Mouse (Mus musculus): ENCODE results near the gene Retreg1. TPM values are rescaled to one million over a fixed set of nuclear protein-coding genes. Genes with fewer than 3 reads are reported as not detected.

Retreg1 gene
- total and polyA plus RNA-seq, 3 experiments: 41.0 to 328 (median 248) TPM

DNA sequence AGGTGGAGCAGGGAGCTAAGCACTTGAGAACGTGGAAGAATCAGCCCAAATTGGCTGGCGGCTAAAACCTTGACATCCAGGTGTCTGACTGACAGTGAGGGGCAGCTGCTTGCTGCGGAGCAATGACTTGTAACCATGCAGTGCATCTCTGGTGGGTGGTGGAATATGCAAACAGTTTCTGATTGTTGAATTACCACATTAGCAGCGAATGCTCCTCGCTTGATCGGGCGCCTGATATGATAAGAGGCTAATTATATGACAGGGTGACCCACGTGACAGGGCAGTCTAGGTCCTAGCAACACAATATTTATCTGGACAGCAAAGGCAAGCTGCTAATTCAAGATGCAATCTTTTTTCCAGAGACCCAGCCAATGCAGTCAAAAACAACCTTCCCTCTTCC is 80.9 kb downstream of the Retreg1 start:
- no peak for DNase-seq
- Histone ChIP-seq H3K27ac (peak overlapping the region; percentile 65), H3K36me3 (ENCODE audit: control insufficient read depth, insufficient read depth, low read length) (peaks cover 2% of the 10 kb centered on the region; the same call in 1 of the 2 replicates), H3K79me2 (replicated peaks; ENCODE audit: control insufficient read depth, insufficient read depth, low read length) (no peaks in the 10 kb centered on the region), H3K27me3 (ENCODE audit: control insufficient read depth, insufficient read depth, low read length) (no peaks in the 10 kb centered on the region), H3K4me3 (no peak overlapping the region), H3K9ac (ENCODE audit: low read depth, low read length) (no peak overlapping the region), H3K4me1 (ENCODE audit: control insufficient read depth, insufficient read depth, low read length) (peaks cover 6% of the 10 kb centered on the region)
- intact Hi-C loops (cut with DNase I): no loop called here
- TF ChIP-seq EP300 (IDR thresholded peaks at IDR 0.05; ENCODE audit: insufficient read depth, low read depth, low read length) (no peak), POLR2A (IDR thresholded peaks at IDR 0.05; ENCODE audit: insufficient read depth, low read depth, low read length) (no peak)
- 65% methylated on average over 8 of the region's 8 CpGs for WGBS

DNA sequence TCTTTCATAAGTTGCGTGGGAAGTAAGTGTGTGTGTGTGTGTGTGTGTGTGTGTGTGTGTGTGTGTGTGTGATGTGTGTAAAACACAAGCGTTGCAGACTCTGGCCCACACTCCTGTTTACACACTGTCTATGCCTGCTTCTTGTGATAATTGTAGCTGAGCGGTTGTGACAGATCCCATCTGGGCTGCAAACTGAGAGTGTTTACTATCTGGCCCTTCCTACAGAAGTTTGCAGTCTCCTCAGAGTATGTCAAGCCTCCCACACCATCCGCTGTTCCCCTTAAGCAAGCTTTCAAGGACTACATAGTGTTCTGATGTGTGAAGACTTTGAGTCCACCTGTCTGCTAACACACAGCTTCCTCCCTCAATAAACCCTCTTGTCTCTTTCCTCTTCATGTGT is 83.2 kb downstream of the Retreg1 start:
- Histone ChIP-seq H3K9ac (ENCODE audit: low read depth, low read length) (no peak overlapping the region), H3K4me3 (no peak overlapping the region), H3K27me3 (ENCODE audit: control insufficient read depth, insufficient read depth, low read length) (no peaks in the 10 kb centered on the region), H3K79me2 (replicated peaks; ENCODE audit: control insufficient read depth, insufficient read depth, low read length) (no peaks in the 10 kb centered on the region), H3K27ac (no peak overlapping the region), H3K4me1 (ENCODE audit: control insufficient read depth, insufficient read depth, low read length) (peaks cover 16% of the 10 kb centered on the region), H3K36me3 (ENCODE audit: control insufficient read depth, insufficient read depth, low read length) (peaks cover 5% of the 10 kb centered on the region; the same call in 1 of the 2 replicates)
- TF ChIP-seq CTCF (IDR thresholded peaks at IDR 0.05) (no peak), EP300 (IDR thresholded peaks at IDR 0.05; ENCODE audit: insufficient read depth, low read depth, low read length) (no peak)
- 84% methylated on average over 4 of the region's 4 CpGs for WGBS
- intact Hi-C loops (cut with DNase I): no loop called here
- no peak for DNase-seq

DNA sequence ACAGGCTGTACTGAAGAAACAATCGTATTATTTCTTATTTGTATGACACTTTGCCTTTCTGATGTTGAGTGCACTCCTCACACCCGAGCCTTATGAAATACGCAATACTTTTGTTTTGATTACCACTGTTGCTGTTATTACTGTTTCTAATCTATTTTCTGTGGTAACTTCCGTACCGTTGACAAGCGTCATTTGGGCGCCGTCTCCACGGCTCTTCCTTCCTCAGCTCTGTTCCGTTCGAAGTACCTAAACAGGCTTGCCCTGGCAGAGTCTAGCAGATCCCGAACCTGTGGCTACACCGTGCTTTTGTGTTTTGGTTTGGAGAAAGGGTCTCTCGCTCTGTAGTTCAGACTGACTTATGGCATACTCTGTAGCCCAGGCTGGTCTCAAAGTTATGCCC is 84.1 kb downstream of the Retreg1 start:
- no peak overlapping the region for H3K9ac ChIP-seq (ENCODE audit: low read depth, low read length)
- no peaks in the 10 kb centered on the region for H3K27me3 ChIP-seq (ENCODE audit: control insufficient read depth, insufficient read depth, low read length)
- TF ChIP-seq EP300 (IDR thresholded peaks at IDR 0.05; ENCODE audit: insufficient read depth, low read depth, low read length) (no peak), POLR2A (IDR thresholded peaks at IDR 0.05; ENCODE audit: insufficient read depth, low read depth, low read length) (no peak), CTCF (IDR thresholded peaks at IDR 0.05) (no peak)
- no peak overlapping the region for H3K27ac ChIP-seq
- peaks cover 5% of the 10 kb centered on the region; the same call in 1 of the 2 replicates for H3K36me3 ChIP-seq (ENCODE audit: control insufficient read depth, insufficient read depth, low read length)
- DNase-seq: no peak
- intact Hi-C loops (cut with DNase I): no loop called here
- 88% methylated on average over 14 of the region's 14 CpGs for WGBS
- H3K4me1 ChIP-seq (ENCODE audit: control insufficient read depth, insufficient read depth, low read length): peaks cover 17% of the 10 kb centered on the region
- H3K79me2 ChIP-seq (replicated peaks; ENCODE audit: control insufficient read depth, insufficient read depth, low read length): no peaks in the 10 kb centered on the region
- H3K4me3 ChIP-seq: no peak overlapping the region

DNA sequence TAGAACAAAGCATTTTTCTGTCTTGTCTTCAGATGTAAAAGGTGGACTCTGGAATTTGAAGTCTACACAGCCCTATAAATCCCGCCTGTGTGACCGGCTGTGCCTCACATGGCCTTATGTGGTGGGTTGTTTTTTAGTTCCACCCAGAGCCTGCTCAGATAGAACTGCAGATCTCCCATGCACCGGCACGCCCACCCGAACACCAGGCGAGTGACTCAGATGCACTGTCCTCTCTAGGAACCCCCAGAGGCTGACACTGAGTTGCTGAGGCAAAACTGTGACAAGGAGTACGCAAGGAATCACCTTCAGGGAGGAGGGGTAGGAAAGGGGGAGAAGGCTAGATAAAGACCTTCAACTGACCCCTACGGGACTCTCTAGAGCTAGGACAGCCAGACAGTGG is 85.0 kb downstream of the Retreg1 start:
- H3K36me3 ChIP-seq (ENCODE audit: control insufficient read depth, insufficient read depth, low read length): peaks cover 5% of the 10 kb centered on the region; the same call in 1 of the 2 replicates
- intact Hi-C loops (cut with DNase I): no loop called here
- H3K4me1 ChIP-seq (ENCODE audit: control insufficient read depth, insufficient read depth, low read length): peaks cover 21% of the 10 kb centered on the region
- no peaks in the 10 kb centered on the region for H3K79me2 ChIP-seq (replicated peaks; ENCODE audit: control insufficient read depth, insufficient read depth, low read length)
- TF ChIP-seq CTCF (IDR thresholded peaks at IDR 0.05) (no peak), POLR2A (IDR thresholded peaks at IDR 0.05; ENCODE audit: insufficient read depth, low read depth, low read length) (no peak), EP300 (IDR thresholded peaks at IDR 0.05; ENCODE audit: insufficient read depth, low read depth, low read length) (no peak)
- WGBS: 91% methylated on average over 8 of the region's 8 CpGs
- H3K4me3 ChIP-seq: no peak overlapping the region
- DNase-seq: no peak
- no peaks in the 10 kb centered on the region for H3K27me3 ChIP-seq (ENCODE audit: control insufficient read depth, insufficient read depth, low read length)
- no peak overlapping the region for H3K9ac ChIP-seq (ENCODE audit: low read depth, low read length)
- no peak overlapping the region for H3K27ac ChIP-seq

DNA sequence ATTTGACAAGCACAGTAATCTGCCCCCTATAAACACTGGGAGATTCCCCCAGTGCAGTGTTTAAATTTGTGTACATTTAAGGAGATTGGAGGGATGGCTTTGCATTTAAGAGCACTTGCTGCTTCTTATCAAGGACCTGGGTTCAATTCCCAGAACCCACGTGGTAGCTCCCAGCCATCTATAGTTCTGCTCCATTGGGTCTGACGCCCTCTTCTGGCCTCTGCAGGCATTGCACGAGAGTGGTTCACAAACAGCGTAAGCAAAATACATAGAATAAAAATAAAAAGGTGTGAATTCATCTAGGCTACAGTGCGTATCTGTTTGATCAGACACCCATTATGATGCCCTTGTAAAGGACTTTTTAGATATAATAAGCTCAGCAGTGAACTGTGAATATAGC is 85.9 kb downstream of the Retreg1 start:
- H3K36me3 ChIP-seq (ENCODE audit: control insufficient read depth, insufficient read depth, low read length): peaks cover 5% of the 10 kb centered on the region; the same call in 1 of the 2 replicates
- TF ChIP-seq POLR2A (IDR thresholded peaks at IDR 0.05; ENCODE audit: insufficient read depth, low read depth, low read length) (no peak), CTCF (IDR thresholded peaks at IDR 0.05) (peak; percentile 60)
- H3K27ac ChIP-seq: peak overlapping the region; percentile 86
- peaks cover 27% of the 10 kb centered on the region for H3K4me1 ChIP-seq (ENCODE audit: control insufficient read depth, insufficient read depth, low read length)
- no peak for DNase-seq
- no peak overlapping the region for H3K4me3 ChIP-seq
- no peaks in the 10 kb centered on the region for H3K27me3 ChIP-seq (ENCODE audit: control insufficient read depth, insufficient read depth, low read length)
- WGBS: 70% methylated on average over 5 of the region's 5 CpGs
- H3K79me2 ChIP-seq (replicated peaks; ENCODE audit: control insufficient read depth, insufficient read depth, low read length): no peaks in the 10 kb centered on the region
- H3K9ac ChIP-seq (ENCODE audit: low read depth, low read length): no peak overlapping the region
- intact Hi-C loops (cut with DNase I): no loop called here

DNA sequence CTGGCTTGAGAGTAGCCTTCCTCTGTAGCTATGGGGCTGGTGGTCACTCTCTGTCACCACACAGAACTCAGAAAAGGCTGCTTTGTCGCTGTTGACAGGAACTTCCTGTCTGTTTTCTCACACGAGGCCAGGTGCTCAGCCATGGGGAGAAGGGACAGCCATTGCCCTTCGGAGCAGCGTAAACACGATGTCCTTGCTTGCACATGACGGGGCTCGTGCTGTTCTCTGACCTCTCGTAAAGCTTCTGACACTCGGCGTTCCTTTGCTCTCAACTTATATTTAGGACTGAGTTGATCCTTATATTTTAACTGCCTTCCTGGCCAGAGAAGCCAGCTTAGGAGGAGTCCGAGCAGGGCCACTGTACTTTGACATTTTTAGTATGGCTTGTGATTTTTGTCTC is 86.5 kb downstream of the Retreg1 start:
- WGBS: 21% methylated on average over 11 of the region's 11 CpGs
- Histone ChIP-seq H3K27ac (peak overlapping the region; percentile 86), H3K36me3 (ENCODE audit: control insufficient read depth, insufficient read depth, low read length) (peaks cover 5% of the 10 kb centered on the region; the same call in 1 of the 2 replicates), H3K9ac (ENCODE audit: low read depth, low read length) (no peak overlapping the region), H3K27me3 (ENCODE audit: control insufficient read depth, insufficient read depth, low read length) (no peaks in the 10 kb centered on the region), H3K79me2 (replicated peaks; ENCODE audit: control insufficient read depth, insufficient read depth, low read length) (no peaks in the 10 kb centered on the region), H3K4me1 (ENCODE audit: control insufficient read depth, insufficient read depth, low read length) (peaks cover 31% of the 10 kb centered on the region), H3K4me3 (no peak overlapping the region)
- peak in 1 of 2 experiments; percentile 54 for DNase-seq
- TF ChIP-seq POLR2A (IDR thresholded peaks at IDR 0.05; ENCODE audit: insufficient read depth, low read depth, low read length) (no peak), CTCF (IDR thresholded peaks at IDR 0.05) (no peak), EP300 (IDR thresholded peaks at IDR 0.05; ENCODE audit: insufficient read depth, low read depth, low read length) (peak; percentile 89)
- intact Hi-C loops (cut with DNase I): no loop called here
